Mouse (Mus musculus) bone marrow macrophage, adult 2 months (primary cell): ENCODE measurements at regions not wholly inside any gene's neighbourhood (a gene's known extent, or its start where the extent isn't known, plus 50 kb on each side); places are given as distances from the start of the nearest gene placed in this dataset.

ENCODE experiments used
- CTCF ChIP-seq: IDR thresholded peaks from 2 replicates; pipeline ENCODE4 v1.5.1; 2012; ENCODE audit warnings: low read depth, mild to moderate bottlenecking, low read length, moderate library complexity
- POLR2A ChIP-seq: IDR thresholded peaks from 2 replicates; pipeline ENCODE4 v1.6.1; 2012; ENCODE audit warnings: mild to moderate bottlenecking, low read depth, low read length, borderline replicate concordance

DNA sequence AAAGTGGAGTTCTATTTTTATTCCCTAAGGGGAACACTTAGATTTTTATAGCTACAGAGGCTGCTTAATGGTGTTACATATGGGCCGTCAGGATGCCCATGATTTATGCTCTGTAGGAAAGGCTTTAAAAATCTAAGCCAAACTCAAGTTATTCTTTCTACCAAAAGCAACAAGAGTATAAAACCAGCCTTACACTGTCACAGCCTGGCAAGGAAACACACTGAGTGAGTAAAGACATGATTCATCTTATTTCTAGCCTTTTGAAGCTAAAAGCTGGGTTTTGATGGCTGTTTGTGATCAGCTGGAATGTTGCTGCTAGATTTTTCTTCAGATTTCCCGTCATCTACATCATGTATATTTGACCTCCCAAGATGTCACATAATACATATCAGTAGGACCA, 3359.9 kb upstream of the Gm7489 start:
- no peak for TF ChIP-seq CTCF
- no peak for TF ChIP-seq POLR2A
